Mouse (Mus musculus) macrophage (primary cell): ENCODE measurements around the gene Sh2d4b. TPM values are rescaled to one million over a fixed set of nuclear protein-coding genes. Genes with fewer than 3 reads are reported as not detected.

Source experiments
- H3K27ac ChIP-seq: fragments of 350-480 bp; formaldehyde crosslinking; 2 replicates; pipeline ENCODE4 v1.9.0; 2021
- H3K36me3 ChIP-seq: fragments of 350-480 bp; formaldehyde crosslinking; 2 replicates; pipeline ENCODE4 v1.9.0; 2021; ENCODE audit errors: inconsistent target
- H3K4me3 ChIP-seq: fragments of 350-480 bp; formaldehyde crosslinking; 2 replicates; pipeline ENCODE4 v1.9.0; 2021; ENCODE audit errors: inconsistent target
- H3K79me2 ChIP-seq: fragments of 350-480 bp; formaldehyde crosslinking; 2 replicates; pipeline ENCODE4 v1.9.0; 2021; ENCODE audit errors: inconsistent target
- WGBS: methylation state at CpG from one replicate; pipeline ENCODE4 v1.1.7; 2026; ENCODE audit warnings: inconsistent platforms; ENCODE audit not compliant: missing documents; 5-methylcytosine and 5-hydroxymethylcytosine counted together
- polyA plus RNA-seq: library from polyadenylated mRNA; stranded (reverse); fragments of 250-400 nt; gene quantifications from 3 replicates; pipeline ENCODE4 v1.2.4, GENCODE M21; 2018; ENCODE audit warnings: inconsistent platforms

The Sh2d4b gene
- polyA plus RNA-seq, 1 experiment from 2014 or later = 0.20 TPM

DNA sequence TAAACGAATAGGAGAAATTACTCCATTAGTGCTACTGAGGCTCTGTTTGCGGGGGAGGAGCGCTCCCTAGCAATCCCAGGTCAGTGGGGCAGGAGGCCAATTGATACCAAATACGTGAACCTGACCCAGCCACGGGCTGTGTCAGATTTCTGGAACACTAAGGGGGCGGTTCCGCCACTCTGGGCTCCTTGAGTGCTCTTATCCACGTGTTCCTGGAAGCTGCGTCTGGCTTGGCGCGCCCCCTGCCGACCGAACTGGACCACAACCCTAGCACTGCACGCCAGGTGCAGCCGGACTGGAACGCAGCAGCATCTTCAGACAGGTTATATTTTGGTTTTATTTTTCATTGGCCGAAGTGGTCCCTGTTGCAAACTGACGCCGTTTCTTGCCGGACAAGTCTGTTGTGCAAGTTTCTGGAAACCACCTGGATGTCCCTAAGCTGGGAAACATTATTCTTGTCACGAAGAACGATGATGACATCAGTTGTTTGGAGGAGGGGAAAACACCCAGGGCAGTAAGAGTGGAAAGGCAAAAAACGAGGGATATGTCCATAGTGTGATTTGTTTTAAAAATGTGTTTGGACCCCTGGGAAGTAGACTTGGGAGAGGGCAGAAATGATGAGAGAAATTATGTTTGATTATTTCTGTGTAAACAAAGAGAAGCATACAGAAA is 1.6 kb upstream of the Sh2d4b start:
- no peak overlapping the region for H3K4me3 ChIP-seq
- WGBS = 19% methylated on average over 23 of the region's 23 CpGs
- H3K79me2 ChIP-seq = no peaks in the 10 kb centered on the region

DNA sequence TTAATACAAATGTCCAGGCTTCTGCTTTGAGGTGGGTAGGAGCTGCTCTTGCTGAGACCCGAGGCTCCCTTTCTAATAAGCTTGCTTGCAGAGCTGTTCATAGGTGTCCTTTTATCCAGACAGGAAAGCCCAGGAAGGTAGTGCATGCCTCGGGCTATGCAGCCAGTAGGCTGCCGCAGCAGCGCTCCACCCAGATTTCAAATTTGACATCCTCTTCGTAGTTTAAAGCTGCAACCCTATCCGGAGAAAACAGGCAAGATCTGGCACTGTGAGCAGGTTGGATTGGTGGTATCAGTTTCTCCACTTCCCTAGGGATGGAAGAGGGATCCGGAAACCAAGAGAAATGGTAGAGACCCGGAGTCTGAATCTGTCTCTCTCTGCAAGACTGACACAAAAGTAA is 818 bp upstream of the Sh2d4b start:
- Histone ChIP-seq H3K79me2 (no peaks in the 10 kb centered on the region), H3K27ac (no peak overlapping the region), H3K4me3 (no peak overlapping the region), H3K36me3 (no peaks in the 10 kb centered on the region)
- WGBS = 82% methylated on average over 8 of the region's 8 CpGs

More for the DNA sequence above, 1.6 kb upstream of the Sh2d4b start:
- H3K36me3 ChIP-seq = no peaks in the 10 kb centered on the region
- H3K27ac ChIP-seq = no peak overlapping the region

DNA sequence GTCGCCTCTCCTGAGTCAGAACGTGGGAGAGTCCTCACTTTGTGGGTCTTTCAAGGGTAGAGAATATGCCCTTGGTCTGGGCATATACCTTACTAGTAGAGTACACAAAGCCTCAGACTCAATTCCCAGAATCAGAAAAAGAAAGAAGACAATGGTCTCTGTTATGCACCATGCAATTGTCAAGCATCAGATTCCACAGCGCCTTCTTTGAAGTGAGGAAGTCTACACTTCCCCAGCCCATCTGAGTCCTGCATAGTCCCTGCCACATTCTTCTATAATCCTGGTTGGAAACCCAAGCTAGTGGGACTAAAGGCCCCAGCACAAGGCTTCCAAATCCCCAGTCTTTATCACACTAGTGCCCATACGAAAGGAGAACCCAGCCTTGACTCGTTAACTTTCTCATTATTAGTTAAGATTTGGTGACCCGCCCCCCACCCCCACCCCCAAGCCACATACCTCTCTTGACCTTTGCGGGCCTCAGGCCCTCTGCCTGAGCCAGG is 690 bp downstream of the Sh2d4b start:
- H3K79me2 ChIP-seq = no peaks in the 10 kb centered on the region

DNA sequence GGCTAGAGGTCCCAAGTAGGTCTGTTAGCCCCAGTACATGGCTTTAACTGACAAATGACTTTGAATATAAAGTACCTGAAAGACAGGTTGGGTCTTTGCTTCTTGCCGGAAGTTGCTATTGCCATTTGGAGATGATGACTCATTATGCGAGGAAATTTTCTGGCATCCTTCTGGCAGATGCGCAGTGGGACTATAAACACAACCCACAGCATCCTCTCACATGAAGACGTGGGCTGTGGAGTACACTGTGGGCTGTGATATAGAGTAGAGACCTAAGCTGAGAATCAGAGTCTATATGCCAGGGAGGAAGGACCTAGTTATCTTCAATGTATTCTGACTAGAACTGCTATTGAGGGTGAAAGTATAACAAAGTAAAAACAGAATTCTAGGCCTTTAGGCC is 1.6 kb downstream of the Sh2d4b start:
- 94% methylated on average over 4 of the region's 4 CpGs for WGBS
- no peak overlapping the region for H3K4me3 ChIP-seq

More for the DNA sequence above, 690 bp downstream of the Sh2d4b start:
- H3K36me3 ChIP-seq = no peaks in the 10 kb centered on the region
- H3K27ac ChIP-seq = no peak overlapping the region
- H3K4me3 ChIP-seq = no peak overlapping the region
- WGBS = 89% methylated on average over 5 of the region's 7 CpGs

DNA sequence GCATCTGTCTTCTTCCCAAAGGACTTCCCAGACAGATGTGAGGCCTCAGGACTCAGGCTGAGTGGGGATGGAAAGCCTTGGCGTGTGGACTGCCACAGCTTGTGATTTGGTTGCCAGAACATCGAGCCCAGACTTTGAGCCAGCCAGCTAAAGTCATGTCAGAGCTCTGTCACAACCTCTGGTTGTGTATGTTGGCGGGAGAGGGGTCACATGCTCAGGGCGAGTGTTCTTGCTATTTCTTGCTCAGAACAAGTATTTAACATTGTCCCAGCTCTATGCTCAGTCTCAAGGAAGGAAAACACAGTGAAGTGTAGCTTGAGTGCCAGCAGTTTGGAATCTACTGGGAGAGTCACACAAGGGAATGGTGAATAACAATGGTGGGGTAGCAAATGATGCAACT is 3.4 kb downstream of the Sh2d4b start:
- no peaks in the 10 kb centered on the region for H3K36me3 ChIP-seq
- no peak overlapping the region for H3K4me3 ChIP-seq
- WGBS = 80% methylated on average over 4 of the region's 4 CpGs
- no peak overlapping the region for H3K27ac ChIP-seq
- H3K79me2 ChIP-seq = no peaks in the 10 kb centered on the region

More for the DNA sequence above, 1.6 kb downstream of the Sh2d4b start:
- no peak overlapping the region for H3K27ac ChIP-seq
- H3K79me2 ChIP-seq = no peaks in the 10 kb centered on the region
- H3K36me3 ChIP-seq = no peaks in the 10 kb centered on the region

DNA sequence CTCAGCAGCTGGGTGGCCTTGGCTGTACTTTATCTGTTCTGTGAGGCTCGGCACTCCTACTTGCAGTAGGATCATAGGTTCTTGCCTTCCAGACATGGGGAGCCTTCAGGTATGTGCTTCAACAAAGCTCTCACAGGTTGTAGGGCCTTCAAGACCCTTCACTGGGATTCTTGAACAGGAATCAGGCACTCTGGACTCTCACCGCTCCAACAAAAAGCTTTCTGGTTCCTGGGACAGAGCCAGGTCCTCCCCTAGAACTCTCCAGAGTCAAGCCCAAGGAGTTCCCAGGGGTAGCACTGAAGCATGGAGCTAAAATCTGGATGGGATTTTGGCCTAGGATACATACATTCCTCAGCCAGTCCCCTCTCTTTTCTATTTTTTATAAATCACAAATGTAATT is 3.9 kb downstream of the Sh2d4b start:
- no peaks in the 10 kb centered on the region for H3K36me3 ChIP-seq
- no peak overlapping the region for H3K27ac ChIP-seq
- H3K79me2 ChIP-seq = no peaks in the 10 kb centered on the region
- WGBS = 86% methylated on average over 2 of the region's 2 CpGs
- H3K4me3 ChIP-seq = no peak overlapping the region

DNA sequence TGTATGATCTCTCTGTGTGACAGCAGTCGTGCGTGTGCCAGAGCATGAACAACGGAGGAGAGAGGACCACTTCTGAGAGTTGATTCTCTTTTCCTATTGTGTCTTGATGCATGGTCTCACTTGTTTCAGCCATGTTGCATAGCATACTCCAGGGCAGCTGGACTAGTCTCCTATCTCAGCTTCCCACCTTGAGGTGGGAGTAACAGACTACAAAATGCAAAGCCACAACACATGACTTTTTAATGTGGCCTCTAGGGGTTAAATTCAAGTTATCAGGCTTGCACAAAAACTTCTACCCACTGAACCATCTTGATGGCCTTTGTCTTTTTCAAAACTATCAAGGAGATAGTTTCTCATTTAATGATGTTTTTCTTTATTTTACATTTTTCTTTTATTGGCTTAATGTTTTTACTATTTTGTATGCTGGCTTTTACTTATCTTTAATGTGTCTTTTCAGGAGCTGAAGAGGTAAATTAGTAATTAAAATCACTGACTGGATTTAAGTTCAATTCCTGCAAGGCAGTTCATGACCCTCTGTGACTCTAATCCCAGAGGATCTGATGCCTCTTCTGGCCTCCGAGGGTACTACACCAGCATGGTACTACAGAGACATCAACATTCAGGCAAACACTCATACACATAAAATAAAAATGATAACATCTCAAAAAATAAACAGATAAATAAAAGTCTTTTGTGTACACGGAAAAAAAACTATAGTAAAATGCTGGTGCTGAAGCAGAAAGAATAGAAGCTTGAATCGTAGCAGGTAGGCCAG is 6.5 kb downstream of the Sh2d4b start:
- no peak overlapping the region for H3K27ac ChIP-seq
- 91% methylated on average over 6 of the region's 6 CpGs for WGBS
- H3K36me3 ChIP-seq = no peaks in the 10 kb centered on the region
- H3K79me2 ChIP-seq = no peaks in the 10 kb centered on the region
- no peak overlapping the region for H3K4me3 ChIP-seq

DNA sequence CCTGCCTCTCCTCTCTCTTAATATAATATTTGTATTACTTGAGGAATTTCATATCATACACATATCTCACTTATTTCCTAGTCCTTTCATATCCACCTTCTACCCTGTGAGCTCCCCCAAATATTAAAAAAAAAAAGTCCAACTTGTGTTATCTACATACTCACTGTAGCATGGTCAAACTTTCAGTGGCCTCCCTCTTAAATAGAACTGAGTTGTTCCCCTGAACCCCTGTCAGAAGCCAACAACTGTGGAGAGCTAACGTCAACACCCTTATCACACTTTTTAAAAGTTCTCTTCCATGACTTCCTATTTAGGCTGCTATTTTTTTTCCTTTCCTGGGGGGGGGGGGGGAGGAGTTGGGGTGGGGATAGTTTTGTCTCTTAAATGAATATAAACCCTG is 7.3 kb downstream of the Sh2d4b start:
- no peaks in the 10 kb centered on the region for H3K79me2 ChIP-seq
- no peaks in the 10 kb centered on the region for H3K36me3 ChIP-seq
- H3K4me3 ChIP-seq = no peak overlapping the region
- WGBS = 0% methylated on average over 1 of the region's 1 CpGs
- no peak overlapping the region for H3K27ac ChIP-seq

DNA sequence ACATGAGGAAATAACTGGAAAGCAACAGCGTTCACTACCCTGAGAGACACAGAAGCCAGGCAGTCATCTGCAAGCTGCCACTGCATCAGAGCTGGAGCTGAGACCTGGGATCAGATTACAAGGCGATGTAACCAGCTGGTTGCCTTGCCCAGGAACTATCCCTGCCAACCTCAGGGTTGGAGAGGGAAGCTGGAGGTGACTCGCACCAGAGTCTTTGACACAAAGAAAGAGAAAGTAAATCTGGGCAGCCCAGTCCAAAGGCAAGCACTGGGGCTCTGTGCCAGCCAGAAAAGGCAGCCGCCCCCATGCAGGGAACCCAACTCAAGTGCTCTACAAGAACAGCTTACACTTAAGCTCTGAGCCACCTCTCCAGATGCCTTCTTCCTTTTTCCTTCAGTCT is 7.8 kb downstream of the Sh2d4b start:
- Histone ChIP-seq H3K27ac (no peak overlapping the region), H3K4me3 (no peak overlapping the region), H3K79me2 (no peaks in the 10 kb centered on the region), H3K36me3 (no peaks in the 10 kb centered on the region)
- WGBS = 69% methylated on average over 4 of the region's 4 CpGs

DNA sequence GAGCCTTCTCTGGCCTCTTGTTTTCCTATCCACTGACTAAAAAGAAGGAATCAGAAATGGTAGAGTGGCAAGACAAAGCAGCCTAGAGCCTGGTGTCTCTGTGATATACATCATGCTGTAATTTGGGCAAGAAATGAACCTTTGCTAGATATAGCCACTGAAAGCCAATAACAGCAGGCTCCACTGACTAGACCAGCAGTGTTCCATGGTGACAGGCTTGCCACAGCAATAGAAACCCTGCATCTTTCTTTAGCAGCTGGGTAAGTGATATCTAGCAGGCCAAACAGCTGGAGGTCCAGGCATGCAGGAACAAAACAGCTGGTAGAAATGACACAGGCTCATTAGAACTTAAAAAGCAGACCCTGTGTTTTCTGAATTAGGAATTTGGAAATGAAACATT is 18.5 kb downstream of the Sh2d4b start:
- H3K27ac ChIP-seq = no peak overlapping the region
- no peak overlapping the region for H3K4me3 ChIP-seq
- H3K36me3 ChIP-seq = no peaks in the 10 kb centered on the region
- no peaks in the 10 kb centered on the region for H3K79me2 ChIP-seq

DNA sequence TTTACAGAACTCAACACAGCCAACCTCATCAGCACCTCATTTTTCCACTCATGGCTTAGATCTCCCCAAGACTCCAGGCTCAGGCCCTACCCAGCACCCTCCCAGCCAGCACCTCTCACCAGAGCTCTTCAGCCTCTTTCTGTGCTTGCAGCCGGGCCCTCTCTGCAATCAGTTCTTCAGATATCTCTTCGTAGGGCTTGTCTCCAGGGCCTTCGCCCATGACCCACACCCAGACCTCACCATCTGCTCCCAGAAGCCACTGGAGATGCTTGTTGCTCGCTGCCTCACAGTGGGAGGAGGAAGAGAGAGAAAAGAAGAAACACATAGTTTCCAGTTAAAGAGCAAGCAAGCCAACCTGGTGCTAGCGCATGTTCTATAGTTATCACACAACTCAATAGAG is 19.1 kb downstream of the Sh2d4b start:
- no peaks in the 10 kb centered on the region for H3K36me3 ChIP-seq
- H3K4me3 ChIP-seq = no peak overlapping the region
- H3K27ac ChIP-seq = no peak overlapping the region
- no peaks in the 10 kb centered on the region for H3K79me2 ChIP-seq
- 96% methylated on average over 5 of the region's 5 CpGs for WGBS

DNA sequence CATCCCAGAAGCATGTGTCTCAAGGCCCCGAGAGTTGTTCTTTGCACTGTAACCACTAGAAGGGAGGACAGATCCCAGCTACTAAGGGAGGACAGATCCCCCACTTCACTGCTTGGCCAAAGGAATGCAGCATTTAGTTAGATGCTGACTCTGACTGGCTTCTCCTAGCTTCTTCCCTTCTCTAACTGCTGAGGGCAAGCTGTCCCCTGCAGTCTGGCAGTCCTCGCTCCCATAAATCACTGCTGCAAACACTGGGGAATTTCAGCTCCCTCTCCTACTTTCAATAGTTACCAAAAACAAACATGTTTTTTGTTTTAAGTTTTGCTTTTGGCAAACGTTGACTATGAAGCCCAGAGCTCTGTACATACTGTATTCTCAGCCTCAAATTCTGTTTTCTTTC is 22.5 kb downstream of the Sh2d4b start:
- Histone ChIP-seq H3K27ac (no peak overlapping the region), H3K4me3 (no peak overlapping the region), H3K79me2 (no peaks in the 10 kb centered on the region), H3K36me3 (no peaks in the 10 kb centered on the region)
- 82% methylated on average over 3 of the region's 3 CpGs for WGBS

DNA sequence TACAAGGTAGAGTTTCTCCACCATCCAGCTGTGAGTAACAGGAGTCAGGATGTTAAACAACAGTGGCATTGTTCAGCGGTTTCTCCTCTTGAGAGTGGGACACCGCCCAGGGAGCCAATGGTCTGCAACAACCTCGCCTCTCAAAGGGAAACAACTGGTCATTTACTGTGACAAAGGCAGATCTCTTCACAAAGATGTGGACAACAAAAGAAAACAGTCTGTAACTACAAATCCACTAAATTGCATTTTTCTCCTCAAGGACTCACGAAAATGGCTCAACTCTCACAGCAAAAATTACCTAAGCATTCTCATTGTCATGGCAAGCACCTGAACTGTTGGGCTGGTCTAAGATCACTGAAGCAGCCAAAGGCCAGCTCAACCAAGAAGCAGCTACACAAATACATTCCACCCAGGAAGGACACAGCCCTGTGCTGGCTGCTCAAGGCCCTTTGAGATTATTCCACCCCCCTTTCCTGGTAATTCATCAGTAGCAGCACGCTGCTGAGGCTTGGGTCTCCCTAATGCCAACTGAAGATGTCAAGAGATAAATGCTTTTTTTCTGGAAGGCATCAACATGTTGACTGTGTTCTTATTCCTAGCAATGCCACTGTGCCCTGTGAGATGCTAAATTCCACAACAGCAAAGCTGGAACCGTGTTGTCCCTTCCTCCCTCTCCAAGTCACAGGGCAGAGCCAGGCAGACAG is 28.1 kb downstream of the Sh2d4b start:
- H3K27ac ChIP-seq = no peak overlapping the region
- no peak overlapping the region for H3K4me3 ChIP-seq
- no peaks in the 10 kb centered on the region for H3K36me3 ChIP-seq
- no peaks in the 10 kb centered on the region for H3K79me2 ChIP-seq
- WGBS = 91% methylated on average over 6 of the region's 6 CpGs

DNA sequence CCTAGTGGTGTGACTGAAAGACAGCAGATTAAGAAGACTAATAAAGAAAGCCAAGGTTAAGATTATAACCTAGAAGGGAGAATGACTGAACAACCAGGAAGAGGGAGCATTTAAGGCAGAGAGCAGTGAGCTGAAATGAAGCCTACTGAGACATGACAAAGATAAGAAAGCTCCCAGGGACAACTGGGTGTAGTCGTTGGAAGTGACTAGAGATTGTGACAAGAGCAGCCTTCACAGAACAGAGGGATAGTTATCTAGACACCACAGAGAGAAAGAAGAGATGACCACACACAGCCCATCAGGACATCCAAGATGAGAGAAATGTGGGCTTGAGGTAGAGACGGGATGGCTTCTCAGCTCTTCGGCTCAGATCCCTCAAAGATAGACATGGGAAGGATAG is 29.4 kb downstream of the Sh2d4b start:
- H3K27ac ChIP-seq = no peak overlapping the region
- no peaks in the 10 kb centered on the region for H3K79me2 ChIP-seq
- no peaks in the 10 kb centered on the region for H3K36me3 ChIP-seq
- H3K4me3 ChIP-seq = no peak overlapping the region
- WGBS = 92% methylated on average over 3 of the region's 3 CpGs

DNA sequence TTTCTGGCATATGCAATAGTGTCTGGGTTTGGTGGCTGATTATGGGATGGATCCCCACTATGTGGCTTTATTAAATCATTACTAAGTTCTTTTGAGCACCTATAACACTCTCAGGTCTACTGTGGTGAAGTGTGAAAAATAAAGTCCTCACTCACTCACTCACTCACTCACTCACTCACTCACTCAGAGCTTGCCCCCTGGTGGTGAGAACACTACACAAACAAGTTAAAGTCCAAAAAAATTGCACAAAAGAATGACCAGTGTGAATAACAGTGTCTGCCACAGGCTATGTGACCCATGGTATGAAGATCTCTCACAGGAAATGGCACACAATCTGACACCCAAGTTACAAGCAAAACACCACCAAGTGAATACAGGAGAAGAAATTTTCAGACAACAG is 30.0 kb downstream of the Sh2d4b start:
- Histone ChIP-seq H3K36me3 (no peaks in the 10 kb centered on the region), H3K4me3 (no peak overlapping the region), H3K79me2 (no peaks in the 10 kb centered on the region), H3K27ac (no peak overlapping the region)
